In the genomic region with DNA sequence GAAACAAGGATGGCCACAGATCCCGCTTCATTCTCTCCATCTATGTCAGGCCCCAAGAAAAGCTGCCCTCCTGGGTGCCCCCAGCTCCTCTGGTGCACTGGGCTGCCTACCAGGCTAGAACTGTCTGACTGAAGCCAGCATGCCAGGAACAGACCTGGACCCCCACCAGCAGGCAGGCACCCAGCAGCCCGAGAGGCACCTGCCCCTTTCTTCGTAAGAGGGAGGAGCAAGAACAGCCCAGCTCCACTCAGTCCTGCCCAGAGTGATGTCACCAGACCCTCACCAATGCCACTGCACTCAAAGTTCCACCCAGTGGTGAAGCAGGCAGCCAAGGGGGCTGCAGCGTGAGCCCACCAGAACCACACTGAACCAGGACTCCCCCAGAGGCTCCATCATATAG, we compare ENCODE assay signal across 11 mouse cellular contexts.
A peak's percentile ranks its signal among the peaks of the same experiment; 100 is the strongest.
DNase-seq lines count a peak whose midpoint lies in the region; ATAC-seq and TF ChIP-seq lines count a peak whose summit lies in the region.
"Had no signal": no experiment of that assay in that cellular context is flagged by ENCODE, and none has a peak within 500 bp of the region (broad histone marks: within the 10 kb centered on the region; RNA-seq: fewer than 3 reads in every experiment).

No protein-coding gene starts in this region.

- no peak overlapping the region for H3K27ac ChIP-seq in forebrain, embryonic 13.5 days
- no peak overlapping the region for H3K27ac ChIP-seq in forebrain, embryonic 12.5 days
- peak overlapping the region; percentile 52 for H3K27ac ChIP-seq in cerebellum, adult 2 months (ENCODE audit: insufficient read depth, low read length)
- H3K27ac ChIP-seq: left cerebral cortex, adult 2 months; liver, embryonic 15.5 days had no signal

- H3K4me2 ChIP-seq in forebrain, embryonic 13.5 days: peak overlapping the region; percentile 33
- H3K4me2 ChIP-seq in forebrain, embryonic 12.5 days: no peak overlapping the region
- H3K4me2 ChIP-seq: liver, embryonic 15.5 days had no signal

- no peak for TF ChIP-seq POLR2A in cerebellum, adult 2 months (IDR thresholded peaks at IDR 0.05; ENCODE audit: borderline replicate concordance, insufficient read depth, low read length)

- WGBS in forebrain, embryonic 13.5 days: 50% methylated on average over 4 of the region's 4 CpGs
- WGBS in forebrain, embryonic 12.5 days: 61% methylated on average over 4 of the region's 4 CpGs
- 9% methylated on average over 4 of the region's 4 CpGs for WGBS in cerebellum, adult 2 months

- TF ChIP-seq CTCF in cerebellum, adult 2 months (IDR thresholded peaks at IDR 0.05; ENCODE audit: borderline replicate concordance, insufficient read depth, low read depth, low read length): no peak

- no peak overlapping the region for H3K4me3 ChIP-seq in forebrain, embryonic 13.5 days
- H3K4me3 ChIP-seq in forebrain, embryonic 12.5 days (replicated peaks): no peak overlapping the region
- peak overlapping the region; percentile 61 for H3K4me3 ChIP-seq in cerebellum, adult 2 months (replicated peaks; ENCODE audit: insufficient read depth, low read depth, low read length)
- H3K4me3 ChIP-seq: left cerebral cortex, adult 2 months; liver, embryonic 15.5 days had no signal

- no peak for ATAC-seq in forebrain, embryonic 13.5 days
- no peak for ATAC-seq in forebrain, embryonic 12.5 days (ENCODE audit: low FRiP score)
- no peak for ATAC-seq in erythroid progenitor cell, adult 5-6 weeks (replicated peaks; ENCODE audit: low FRiP score, poor library complexity, severe bottlenecking)

- no peaks in the 10 kb centered on the region for H3K9me3 ChIP-seq in forebrain, embryonic 13.5 days (replicated peaks)
- H3K9me3 ChIP-seq in forebrain, embryonic 12.5 days: no peaks in the 10 kb centered on the region
- H3K9me3 ChIP-seq: liver, embryonic 15.5 days had no signal

- DNase-seq in layer of hippocampus, postnatal 10 days (ENCODE audit: low spot score in 2 of 2): peak; percentile 61 to 63
- no peak for DNase-seq in layer of hippocampus, adult 9-11 months
- peak; percentile 85 to 89 for DNase-seq in cerebellum, adult 2 months
- DNase-seq in gastrocnemius, postnatal 10 days: peak; percentile 71
- DNase-seq in kidney, postnatal 36 days: no peak
- DNase-seq: kidney, postnatal 10 days had no signal

- peaks cover 38% of the 10 kb centered on the region for H3K27me3 ChIP-seq in forebrain, embryonic 13.5 days
- H3K27me3 ChIP-seq in forebrain, embryonic 12.5 days: peaks cover 58% of the 10 kb centered on the region
- no peaks in the 10 kb centered on the region for H3K27me3 ChIP-seq in cerebellum, adult 2 months (ENCODE audit: control insufficient read depth, insufficient read depth, low read length)

- H3K9ac ChIP-seq in forebrain, embryonic 13.5 days: no peak overlapping the region
- no peak overlapping the region for H3K9ac ChIP-seq in forebrain, embryonic 12.5 days
- H3K9ac ChIP-seq: liver, embryonic 15.5 days had no signal

- H3K4me1 ChIP-seq in forebrain, embryonic 13.5 days: peaks cover 45% of the 10 kb centered on the region
- peaks cover 54% of the 10 kb centered on the region for H3K4me1 ChIP-seq in forebrain, embryonic 12.5 days
- H3K4me1 ChIP-seq in cerebellum, adult 2 months (ENCODE audit: control insufficient read depth, insufficient read depth, low read length): peaks cover 26% of the 10 kb centered on the region

- no peaks in the 10 kb centered on the region for H3K36me3 ChIP-seq in forebrain, embryonic 13.5 days (ENCODE audit: poor library complexity, severe bottlenecking)
- H3K36me3 ChIP-seq in forebrain, embryonic 12.5 days (replicated peaks): no peaks in the 10 kb centered on the region
- H3K36me3 ChIP-seq: liver, embryonic 15.5 days had no signal

Comparison
In these comparisons a context has a peak if more than half of its experiments do, and no peak if none do; other contexts are left out.
1. DNase-seq: peak in layer of hippocampus, postnatal 10 days (2 of 2), cerebellum, adult 2 months (2 of 2) and gastrocnemius, postnatal 10 days (single experiment); none in layer of hippocampus, adult 9-11 months (single experiment) and kidney, postnatal 36 days (0 of 2).